Mouse (Mus musculus) cortical plate, adult 2 months (tissue): ENCODE results near the gene Slc31a2.

Experiments
- CTCF ChIP-seq: fragments of 200-500 bp; IDR thresholded peaks from 2 replicates; pipeline ENCODE4 v1.5.1; 2011; ENCODE audit warnings: mild to moderate bottlenecking, control low read depth, low read length; ENCODE audit not compliant: insufficient read depth; ENCODE audit errors: extremely low read depth
- POLR2A ChIP-seq: fragments of 200-500 bp; IDR thresholded peaks from 2 replicates; pipeline ENCODE4 v1.6.1; 2011; ENCODE audit warnings: mild to moderate bottlenecking, low read length, control low read depth; ENCODE audit not compliant: insufficient read depth; ENCODE audit errors: extremely low read depth

- TF ChIP-seq CTCF (no peak), POLR2A (no peak)
Measured at GRCm38 (mm10) chr4:62347605-62348328, 85.4 kb downstream of the Slc31a2 start.
